Mouse (Mus musculus): ENCODE results near the gene Asz1.

DNA sequence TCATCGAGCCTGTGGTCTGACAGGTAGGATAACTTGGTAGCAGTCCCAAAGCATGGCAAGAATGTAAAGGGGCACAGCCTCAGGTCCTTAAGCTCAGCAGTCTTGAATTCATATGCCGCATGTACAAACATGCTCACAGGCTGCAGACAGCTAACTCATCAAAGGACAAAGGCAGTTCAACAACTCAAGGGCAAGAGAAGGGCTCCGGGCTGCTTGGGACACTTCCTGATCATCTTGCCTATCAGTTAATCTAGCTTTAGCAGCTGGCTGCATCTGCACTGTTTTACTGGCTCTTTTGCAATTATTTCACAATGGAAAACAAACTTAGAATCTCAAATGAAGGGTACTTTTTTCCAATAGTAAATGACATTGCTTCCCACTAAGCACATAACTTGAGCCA is 101.5 kb downstream of the Asz1 start:
- TF ChIP-seq GATA2 (IDR thresholded peaks at IDR 0.05; ENCODE audit: borderline replicate concordance, low read depth, low read length) (no peak), CTCF (IDR thresholded peaks at IDR 0.05; ENCODE audit: low read depth, low read length) (no peak), POLR2AphosphoS5 (IDR thresholded peaks at IDR 0.05; ENCODE audit: insufficient replicate concordance, low read depth, low read length) (no peak), GATA1 (IDR thresholded peaks at IDR 0.05; ENCODE audit: borderline replicate concordance, low read length) (no peak)
